Mouse (Mus musculus): Measurements from ENCODE around the gene Msx1. TPM values are rescaled to one million over a fixed set of nuclear protein-coding genes. Genes with fewer than 3 reads are reported as not detected.

Gene Msx1
- polyA plus RNA-seq, 1 experiment from 2014 or later: 394 TPM

- Histone ChIP-seq H3K27me3 (peaks cover 69% of the 10 kb centered on the region), H3K36me3 (peaks cover 7% of the 10 kb centered on the region; the same call in 1 of the 2 replicates), H3K9ac (peak overlapping the region; percentile 41), H3K27ac (peak overlapping the region; percentile 85), H3K9me3 (no peaks in the 10 kb centered on the region), H3K4me1 (peaks cover 22% of the 10 kb centered on the region), H3K4me3 (peak overlapping the region; percentile 33), H3K4me2 (replicated peaks) (peak overlapping the region; percentile 71)
- 1% methylated on average over 46 of the region's 46 CpGs for WGBS
- 0 out of 2 replicates have a peak, but pooled peaks have one; percentile 43 for ATAC-seq (ENCODE audit: insufficient number of reproducible peaks, insufficient read depth, low FRiP score, low TSS enrichment)
Measured at GRCm38 (mm10) chr5:37816907-37817657, 7.3 kb downstream of the Msx1 start.

DNA sequence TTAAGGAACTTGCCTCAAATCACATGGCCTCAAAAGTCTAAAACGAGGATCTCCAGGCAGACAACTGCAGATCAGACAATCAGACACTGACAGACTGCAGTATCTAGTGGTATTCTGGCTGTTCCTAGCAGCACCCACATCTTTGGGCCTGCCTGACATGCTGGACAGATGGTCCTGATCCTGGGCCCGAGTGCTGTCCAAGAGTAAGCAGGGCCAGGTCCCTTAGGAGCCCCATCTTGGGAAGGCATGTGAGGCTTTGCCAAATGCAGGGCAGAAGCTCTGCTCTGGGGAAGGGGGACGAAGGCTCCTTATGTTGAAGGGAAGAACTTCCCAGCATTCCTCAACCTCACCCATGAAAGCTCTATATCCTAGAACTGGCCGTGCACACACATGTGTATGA is 8.5 kb downstream of the Msx1 start:
- 70% methylated on average over 4 of the region's 4 CpGs for WGBS
- Histone ChIP-seq H3K9me3 (no peaks in the 10 kb centered on the region), H3K36me3 (peaks cover 3% of the 10 kb centered on the region; the same call in 1 of the 2 replicates), H3K4me2 (replicated peaks) (no peak overlapping the region), H3K27ac (no peak overlapping the region), H3K27me3 (peaks cover 63% of the 10 kb centered on the region), H3K4me1 (peaks cover 17% of the 10 kb centered on the region), H3K9ac (no peak overlapping the region), H3K4me3 (no peak overlapping the region)
- no peak for ATAC-seq (ENCODE audit: insufficient number of reproducible peaks, insufficient read depth, low FRiP score, low TSS enrichment)

DNA sequence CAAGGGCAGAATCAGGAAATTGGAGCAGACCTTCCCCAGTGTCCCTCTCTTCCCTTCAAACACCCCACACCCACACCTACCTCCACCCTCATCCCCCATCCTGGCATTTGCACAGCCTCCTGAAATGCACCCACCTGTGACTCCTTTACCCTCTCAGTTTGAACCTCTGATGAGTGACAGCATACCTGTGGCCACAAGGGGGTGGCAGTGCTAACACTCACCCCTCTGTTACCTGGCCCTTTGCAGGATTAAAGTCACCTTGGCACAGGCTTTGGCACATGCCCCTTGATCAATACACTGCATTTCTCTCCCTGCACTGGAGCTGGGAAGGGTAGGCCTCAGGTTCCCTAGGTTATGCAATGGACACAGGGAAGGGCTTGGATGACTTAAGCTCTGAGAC is 10.2 kb downstream of the Msx1 start:
- no peak overlapping the region for H3K27ac ChIP-seq
- H3K4me1 ChIP-seq: peaks cover 14% of the 10 kb centered on the region
- no peak overlapping the region for H3K4me3 ChIP-seq
- H3K36me3 ChIP-seq: peaks cover under 1% of the 10 kb centered on the region; the same call in 1 of the 2 replicates
- H3K9me3 ChIP-seq: no peaks in the 10 kb centered on the region
- H3K9ac ChIP-seq: no peak overlapping the region
- H3K27me3 ChIP-seq: peaks cover 49% of the 10 kb centered on the region
- no peak for ATAC-seq (ENCODE audit: insufficient number of reproducible peaks, insufficient read depth, low FRiP score, low TSS enrichment)
- H3K4me2 ChIP-seq (replicated peaks): no peak overlapping the region

GRCm38 (mm10) chr5:37805291-37805690 is 19.1 kb downstream of the Msx1 start:
- no peak overlapping the region for H3K4me3 ChIP-seq
- H3K9me3 ChIP-seq: no peaks in the 10 kb centered on the region
- no peak overlapping the region for H3K9ac ChIP-seq
- no peak for ATAC-seq (ENCODE audit: insufficient number of reproducible peaks, insufficient read depth, low FRiP score, low TSS enrichment)
- no peaks in the 10 kb centered on the region for H3K27me3 ChIP-seq
- 81% methylated on average over 5 of the region's 6 CpGs for WGBS
- H3K27ac ChIP-seq: no peak overlapping the region
- H3K4me1 ChIP-seq: no peaks in the 10 kb centered on the region
- no peak overlapping the region for H3K4me2 ChIP-seq (replicated peaks)
- no peaks in the 10 kb centered on the region for H3K36me3 ChIP-seq

DNA sequence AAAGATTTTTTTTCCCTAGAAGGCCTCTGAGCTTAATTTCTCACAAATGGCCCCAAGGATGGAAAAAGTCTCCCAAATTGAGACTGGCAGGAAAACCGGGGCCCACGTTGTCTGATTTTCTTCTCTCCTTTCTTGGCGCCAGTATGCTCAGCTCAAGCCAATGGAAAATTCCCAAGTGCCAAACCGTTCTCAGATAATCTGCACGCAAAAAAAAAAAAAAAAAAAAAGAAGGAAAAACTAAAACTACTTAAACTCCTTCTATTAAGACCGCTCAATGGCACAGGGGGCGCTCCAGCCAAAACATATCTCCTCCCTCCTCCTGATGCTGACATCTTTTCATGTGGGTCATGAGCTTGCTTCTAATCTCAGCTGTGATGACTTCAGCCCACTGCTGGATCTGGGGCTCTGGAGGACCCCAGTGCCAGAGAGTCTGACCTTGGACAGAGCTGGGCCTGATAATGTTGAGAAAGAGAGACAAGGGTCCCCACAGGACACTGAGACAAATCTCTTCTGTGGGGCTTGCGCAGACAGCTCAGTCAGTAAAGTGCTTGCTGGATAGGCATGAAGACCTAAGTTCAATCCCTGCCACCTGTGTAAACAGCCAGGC is 19.8 kb downstream of the Msx1 start:
- Histone ChIP-seq H3K27me3 (no peaks in the 10 kb centered on the region), H3K9me3 (no peaks in the 10 kb centered on the region), H3K27ac (no peak overlapping the region), H3K4me1 (no peaks in the 10 kb centered on the region), H3K4me2 (replicated peaks) (no peak overlapping the region), H3K4me3 (no peak overlapping the region), H3K36me3 (no peaks in the 10 kb centered on the region), H3K9ac (no peak overlapping the region)
- ATAC-seq (ENCODE audit: insufficient number of reproducible peaks, insufficient read depth, low FRiP score, low TSS enrichment): no peak
- 45% methylated on average over 8 of the region's 8 CpGs for WGBS

DNA sequence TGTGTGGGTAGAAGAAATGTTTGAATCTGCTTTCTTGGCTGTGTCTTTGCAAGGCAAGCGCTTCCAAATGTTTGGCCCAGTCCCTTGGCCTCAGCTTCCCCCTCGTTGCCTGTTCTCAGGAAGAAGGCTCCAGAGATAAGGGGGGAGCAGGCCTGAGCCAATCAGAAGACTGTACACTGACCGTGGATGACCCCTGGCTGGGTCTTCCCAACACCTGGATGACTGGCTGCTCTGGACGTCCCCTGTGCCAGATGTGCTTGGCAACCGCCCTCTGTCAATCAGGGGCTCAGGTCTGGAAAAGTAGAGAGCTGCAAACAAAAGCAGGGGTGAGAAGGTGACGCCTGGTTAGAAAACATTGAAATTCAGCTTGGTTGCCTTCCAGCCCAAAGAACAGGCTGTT is 27.1 kb downstream of the Msx1 start:
- no peak for ATAC-seq (ENCODE audit: insufficient number of reproducible peaks, insufficient read depth, low FRiP score, low TSS enrichment)
- Histone ChIP-seq H3K9me3 (no peaks in the 10 kb centered on the region), H3K4me1 (no peaks in the 10 kb centered on the region), H3K36me3 (no peaks in the 10 kb centered on the region), H3K9ac (no peak overlapping the region), H3K4me3 (no peak overlapping the region), H3K27me3 (0 out of 2 replicates have a peak, but pooled peaks cover 3% of the 10 kb centered on the region), H3K4me2 (replicated peaks) (no peak overlapping the region), H3K27ac (no peak overlapping the region)
- 62% methylated on average over 6 of the region's 6 CpGs for WGBS

DNA sequence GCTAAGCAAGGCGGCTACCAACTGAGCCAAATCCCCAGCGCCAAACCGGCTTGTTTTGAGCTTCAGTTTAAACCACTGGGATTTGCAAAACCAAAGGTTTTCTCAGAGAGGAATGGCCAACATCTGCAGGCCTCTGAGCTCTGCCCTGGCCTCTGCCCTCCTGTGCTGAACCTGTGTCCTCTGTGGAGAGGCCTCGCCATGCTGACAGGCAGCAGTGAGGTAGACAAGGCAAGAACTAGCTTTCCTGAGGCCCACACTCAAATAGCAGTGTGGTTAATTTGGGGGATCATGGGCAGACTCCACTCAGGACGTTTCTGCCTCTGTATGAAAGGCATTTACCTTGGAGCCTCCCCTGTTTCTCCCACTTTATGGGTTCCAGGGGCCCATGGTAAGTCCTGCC is 27.6 kb downstream of the Msx1 start:
- Histone ChIP-seq H3K27me3 (0 out of 2 replicates have a peak, but pooled peaks cover 3% of the 10 kb centered on the region), H3K9me3 (no peaks in the 10 kb centered on the region), H3K27ac (no peak overlapping the region), H3K4me2 (replicated peaks) (no peak overlapping the region), H3K4me3 (no peak overlapping the region), H3K9ac (no peak overlapping the region), H3K4me1 (no peaks in the 10 kb centered on the region), H3K36me3 (no peaks in the 10 kb centered on the region)
- ATAC-seq (ENCODE audit: insufficient number of reproducible peaks, insufficient read depth, low FRiP score, low TSS enrichment): no peak
- 69% methylated on average over 5 of the region's 5 CpGs for WGBS

DNA sequence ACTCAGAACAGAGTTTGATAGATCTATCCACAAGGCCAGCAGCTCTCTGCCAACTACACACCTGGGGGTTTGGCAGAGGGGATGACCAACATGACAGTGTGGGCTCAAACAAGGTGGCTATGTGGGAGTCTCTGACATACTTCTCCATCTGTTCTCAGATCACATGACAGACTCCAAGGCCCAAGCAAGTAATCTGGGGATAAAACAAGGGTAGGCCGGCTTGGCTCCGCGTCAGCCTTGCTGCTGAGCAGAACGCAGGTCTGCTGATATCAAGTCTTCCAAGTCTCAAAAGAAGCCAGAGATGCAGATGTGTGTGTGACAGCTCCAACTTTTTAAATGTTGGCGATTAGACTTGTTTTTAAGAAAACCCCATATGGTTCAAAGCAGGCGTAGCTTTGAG is 28.7 kb downstream of the Msx1 start:
- Histone ChIP-seq H3K9me3 (no peaks in the 10 kb centered on the region), H3K36me3 (no peaks in the 10 kb centered on the region), H3K27ac (no peak overlapping the region), H3K4me1 (no peaks in the 10 kb centered on the region), H3K4me3 (no peak overlapping the region), H3K27me3 (0 out of 2 replicates have a peak, but pooled peaks cover 3% of the 10 kb centered on the region), H3K4me2 (replicated peaks) (no peak overlapping the region), H3K9ac (no peak overlapping the region)
- 93% methylated on average over 6 of the region's 6 CpGs for WGBS
- no peak for ATAC-seq (ENCODE audit: insufficient number of reproducible peaks, insufficient read depth, low FRiP score, low TSS enrichment)

DNA sequence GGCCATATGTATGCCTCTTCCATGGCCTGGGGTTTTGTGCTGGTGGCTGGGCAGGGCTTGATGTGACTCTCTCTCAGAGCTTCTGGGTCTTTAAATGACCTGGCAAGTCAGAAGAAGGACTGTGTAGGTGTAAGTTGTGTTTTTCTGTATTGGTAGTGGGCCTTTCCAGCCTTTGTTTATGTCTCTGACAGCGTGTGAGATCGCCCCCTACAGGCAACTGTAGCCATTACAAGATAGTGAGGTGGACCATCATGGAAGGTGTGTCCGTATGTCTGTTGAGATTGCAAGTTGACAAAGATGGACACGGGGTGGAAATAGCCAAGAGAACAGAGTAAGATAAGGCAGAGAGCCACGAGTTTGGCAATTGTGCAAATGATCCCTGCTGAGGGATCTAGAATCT is 32.2 kb downstream of the Msx1 start:
- H3K27ac ChIP-seq: no peak overlapping the region
- H3K27me3 ChIP-seq: 0 out of 2 replicates have a peak, but pooled peaks cover 3% of the 10 kb centered on the region
- H3K9me3 ChIP-seq: no peaks in the 10 kb centered on the region
- no peak overlapping the region for H3K9ac ChIP-seq
- no peak overlapping the region for H3K4me2 ChIP-seq (replicated peaks)
- no peak for ATAC-seq (ENCODE audit: insufficient number of reproducible peaks, insufficient read depth, low FRiP score, low TSS enrichment)
- H3K36me3 ChIP-seq: no peaks in the 10 kb centered on the region
- H3K4me1 ChIP-seq: no peaks in the 10 kb centered on the region
- no peak overlapping the region for H3K4me3 ChIP-seq
- WGBS: 51% methylated on average over 5 of the region's 5 CpGs

- no peak for ATAC-seq (ENCODE audit: insufficient number of reproducible peaks, insufficient read depth, low FRiP score, low TSS enrichment)
- Histone ChIP-seq H3K27ac (no peak overlapping the region), H3K36me3 (no peaks in the 10 kb centered on the region), H3K4me2 (replicated peaks) (no peak overlapping the region), H3K4me1 (no peaks in the 10 kb centered on the region), H3K9ac (no peak overlapping the region), H3K27me3 (0 out of 2 replicates have a peak, but pooled peaks cover 2% of the 10 kb centered on the region), H3K9me3 (no peaks in the 10 kb centered on the region), H3K4me3 (no peak overlapping the region)
- 61% methylated on average over 9 of the region's 9 CpGs for WGBS
Measured at GRCm38 (mm10) chr5:37784847-37785391, 39.5 kb downstream of the Msx1 start.

GRCm38 (mm10) chr5:37783306-37783705 is 41.1 kb downstream of the Msx1 start:
- Histone ChIP-seq H3K4me3 (no peak overlapping the region), H3K27me3 (0 out of 2 replicates have a peak, but pooled peaks cover 2% of the 10 kb centered on the region), H3K4me1 (no peaks in the 10 kb centered on the region), H3K4me2 (replicated peaks) (no peak overlapping the region), H3K27ac (no peak overlapping the region), H3K9me3 (no peaks in the 10 kb centered on the region), H3K9ac (no peak overlapping the region), H3K36me3 (no peaks in the 10 kb centered on the region)
- WGBS: 50% methylated on average over 8 of the region's 8 CpGs
- ATAC-seq (ENCODE audit: insufficient number of reproducible peaks, insufficient read depth, low FRiP score, low TSS enrichment): no peak

- no peak for ATAC-seq (ENCODE audit: insufficient number of reproducible peaks, insufficient read depth, low FRiP score, low TSS enrichment)
- Histone ChIP-seq H3K27ac (no peak overlapping the region), H3K4me1 (peaks cover 9% of the 10 kb centered on the region; the same call in 1 of the 2 replicates), H3K9me3 (no peaks in the 10 kb centered on the region; the same call in 1 of the 2 replicates), H3K27me3 (0 out of 2 replicates have a peak, but pooled peaks cover 2% of the 10 kb centered on the region), H3K4me2 (replicated peaks) (no peak overlapping the region), H3K9ac (no peak overlapping the region), H3K4me3 (no peak overlapping the region), H3K36me3 (no peaks in the 10 kb centered on the region)
- 42% methylated on average over 5 of the region's 5 CpGs for WGBS
Measured at GRCm38 (mm10) chr5:37775681-37776080, 48.7 kb downstream of the Msx1 start.

Data from embryonic facial prominence, embryonic 12.5 days (tissue).